Comparison of ENCODE assay signal across 21 mouse cellular contexts in genomic region chr11:106954116-106954515, GRCm38 (mm10). TPM values are rescaled to one million over a fixed set of nuclear protein-coding genes. Genes with fewer than 3 reads are reported as not detected.
DNase-seq lines count a peak whose midpoint lies in the region; ATAC-seq and TF ChIP-seq lines count a peak whose summit lies in the region.
"Had no signal": no experiment of that assay in that cellular context is flagged by ENCODE, and none has a peak within 500 bp of the region (broad histone marks: within the 10 kb centered on the region; RNA-seq: fewer than 3 reads in every experiment).

No protein-coding gene starts in this region.

- H3K27me3 ChIP-seq in kidney, postnatal 0 days (ENCODE audit: insufficient read depth, low read length): no peaks in the 10 kb centered on the region
- H3K27me3 ChIP-seq: forebrain, embryonic 12.5 days; limb, embryonic 12.5 days; midbrain, embryonic 12.5 days had no signal

- no peak overlapping the region for H3K9ac ChIP-seq in kidney, postnatal 0 days (ENCODE audit: low read depth, low read length)
- H3K9ac ChIP-seq: forebrain, embryonic 12.5 days; hindbrain, embryonic 14.5 days; limb, embryonic 12.5 days; liver, postnatal 0 days; midbrain, embryonic 12.5 days had no signal

- H3K36me3 ChIP-seq in kidney, postnatal 0 days (ENCODE audit: insufficient read depth, low read length): no peaks in the 10 kb centered on the region
- H3K36me3 ChIP-seq: forebrain, embryonic 12.5 days; limb, embryonic 12.5 days; midbrain, embryonic 12.5 days had no signal

- intact Hi-C loops in heart, postnatal 14 days (cut with DNase I): no loop called here

- peak; percentile 40 to 45 for DNase-seq in heart, adult 18-20 months
- DNase-seq in heart, postnatal 14 days: no peak
- peak; percentile 76 for DNase-seq in kidney, postnatal 0 days (ENCODE audit: low spot score)
- no peak for DNase-seq in kidney, postnatal 25 days
- peak; percentile 86 for DNase-seq in NIH3T3 (ENCODE audit: low read depth)
- DNase-seq in frontal cortex, postnatal 10 days (ENCODE audit: low spot score in 2 of 2): no peak
- no peak for DNase-seq in adrenal gland, postnatal 14 days
- DNase-seq: cerebellum, adult 11 months; cerebellum, adult 9-11 months; heart, postnatal 36 days; kidney, adult 18-20 months; liver, postnatal 0 days; lung, postnatal 14 days had no signal

- ATAC-seq in kidney, postnatal 0 days (replicated peaks; ENCODE audit: low FRiP score, low read depth): no peak
- ATAC-seq: inflammation-experienced regulatory T-cells, adult 6 months; liver, postnatal 0 days had no signal

- no peak overlapping the region for H3K4me3 ChIP-seq in kidney, postnatal 0 days (replicated peaks; ENCODE audit: low read depth, low read length)
- H3K4me3 ChIP-seq: erythroblast, embryonic 14.5 days; forebrain, embryonic 12.5 days; limb, embryonic 12.5 days; midbrain, embryonic 12.5 days had no signal

- no peak overlapping the region for H3K27ac ChIP-seq in kidney, postnatal 0 days
- H3K27ac ChIP-seq: forebrain, embryonic 12.5 days; hindbrain, embryonic 14.5 days; limb, embryonic 12.5 days; midbrain, embryonic 12.5 days; stomach, postnatal 0 days had no signal

- 59% methylated on average over 9 of the region's 9 CpGs for WGBS in kidney, postnatal 0 days

- TF ChIP-seq CTCF in kidney, postnatal 0 days (IDR thresholded peaks at IDR 0.05; ENCODE audit: low read depth): no peak

- H3K4me1 ChIP-seq in kidney, postnatal 0 days (replicated peaks; ENCODE audit: insufficient read depth, low read length): 0 out of 2 replicates have a peak, but pooled peaks cover 5% of the 10 kb centered on the region
- H3K4me1 ChIP-seq: forebrain, embryonic 12.5 days; limb, embryonic 12.5 days; midbrain, embryonic 12.5 days had no signal

- H3K4me2 ChIP-seq in kidney, postnatal 0 days (ENCODE audit: low read length): 0 out of 2 replicates have a peak overlapping the region, but pooled peaks have one; percentile 0
- H3K4me2 ChIP-seq: forebrain, embryonic 12.5 days; hindbrain, embryonic 14.5 days; limb, embryonic 12.5 days; liver, embryonic 11.5 days; midbrain, embryonic 12.5 days had no signal

- H3K9me3 ChIP-seq in kidney, postnatal 0 days (replicated peaks; ENCODE audit: low read length): no peaks in the 10 kb centered on the region
- H3K9me3 ChIP-seq: forebrain, embryonic 12.5 days; limb, embryonic 12.5 days; midbrain, embryonic 12.5 days had no signal

RNA-seq across cellular contexts. Expression of gene Smurf2, which starts 33.6 kb away (rescaled TPM):
- total RNA-seq in heart, adult 18-20 months (2021): 10 to 100 TPM; 36.1 to 37.0 TPM
- total RNA-seq in heart, postnatal 14 days (2021): 10 to 100 TPM; 36.4 to 39.4 TPM
- 11.2 and 12.3 TPM in 2 replicates for polyA plus RNA-seq in kidney, postnatal 0 days (2015; fragmentation: Nextera tagmentation; extraction: Ambion mirVana)
- 37.5 and 39.8 TPM in 2 replicates for total RNA-seq in adrenal gland, postnatal 14 days (2021)

RNA-seq across cellular contexts. Expression of gene Kpna2, which starts 45.2 kb away (rescaled TPM):
- total RNA-seq in heart, adult 18-20 months (2021): 10 to 100 TPM; 70.1 to 72.1 TPM
- total RNA-seq in heart, postnatal 14 days (2021): 100 to 1,000 TPM in 1 of 2 experiments, 10 to 100 TPM in 1; 84.2 to 103 TPM
- polyA plus RNA-seq in kidney, postnatal 0 days (2015; fragmentation: Nextera tagmentation; extraction: Ambion mirVana): 157 and 170 TPM in 2 replicates
- total RNA-seq in adrenal gland, postnatal 14 days (2021): 42.6 and 55.8 TPM in 2 replicates

Comparison
In these comparisons a context has a peak if more than half of its experiments do, and no peak if none do; other contexts are left out.
1. DNase-seq: peak in heart, adult 18-20 months (2 of 2), kidney, postnatal 0 days (single experiment) and NIH3T3 (single experiment); none in heart, postnatal 14 days (0 of 2), kidney, postnatal 25 days (0 of 2), frontal cortex, postnatal 10 days (0 of 2) and adrenal gland, postnatal 14 days (single experiment).